Mouse (Mus musculus) midbrain, embryonic 12.5 days (tissue): ENCODE results near the gene Mbip. TPM values are rescaled to one million over a fixed set of nuclear protein-coding genes. Genes with fewer than 3 reads are reported as not detected.

Experiments used
- ATAC-seq: fragments of 200-750 bp; cut with Nextera tagmentation; 2 replicates; pipeline ENCODE4 v1.8.0; 2017; ENCODE audit warnings: low read depth, moderate TSS enrichment, moderate library complexity; ENCODE audit not compliant: low FRiP score
- H3K27ac ChIP-seq: fragments of 300-500 bp; sonication (generic); replicated peaks from 2 replicates; pipeline ENCODE4 v1.5.1; 2016; ENCODE audit warnings: mild to moderate bottlenecking
- H3K27me3 ChIP-seq: fragments of 300-500 bp; sonication (generic); 2 replicates; pipeline ENCODE4 v1.6.1; 2016; ENCODE audit warnings: mild to moderate bottlenecking
- H3K36me3 ChIP-seq: fragments of 300-500 bp; sonication (generic); 2 replicates; pipeline ENCODE4 v1.6.1; 2016
- H3K4me1 ChIP-seq: fragments of 300-500 bp; sonication (generic); 2 replicates; pipeline ENCODE4 v1.6.1; 2016
- H3K4me2 ChIP-seq: fragments of 300-500 bp; sonication (generic); replicated peaks from 2 replicates; pipeline ENCODE4 v1.6.1; 2016; ENCODE audit warnings: mild to moderate bottlenecking, moderate library complexity
- H3K4me3 ChIP-seq: fragments of 300-500 bp; sonication (generic); 2 replicates; pipeline ENCODE4 v1.5.1; 2016; ENCODE audit warnings: mild to moderate bottlenecking
- H3K9ac ChIP-seq: fragments of 300-500 bp; sonication (generic); replicated peaks from 2 replicates; pipeline ENCODE4 v1.6.1; 2016; ENCODE audit warnings: mild to moderate bottlenecking, moderate library complexity
- H3K9me3 ChIP-seq: fragments of 300-500 bp; sonication (generic); 2 replicates; pipeline ENCODE4 v1.6.1; 2016; ENCODE audit warnings: mild to moderate bottlenecking
- WGBS: fragments of 180-500 bp; shearing (Covaris S2); methylation state at CpG from one replicate; pipeline ENCODE4 v1.1.7; 2016; 5-methylcytosine and 5-hydroxymethylcytosine counted together
- polyA plus RNA-seq: library from polyadenylated mRNA; unstranded; fragments of >200 nt; fragmentation: Nextera tagmentation; extraction: Ambion mirVana; gene quantifications from 2 replicates; pipeline ENCODE4 v1.2.1, GENCODE M21; 2016

The Mbip gene
- polyA plus RNA-seq, 1 experiment from 2014 or later, result 49.3 TPM

DNA sequence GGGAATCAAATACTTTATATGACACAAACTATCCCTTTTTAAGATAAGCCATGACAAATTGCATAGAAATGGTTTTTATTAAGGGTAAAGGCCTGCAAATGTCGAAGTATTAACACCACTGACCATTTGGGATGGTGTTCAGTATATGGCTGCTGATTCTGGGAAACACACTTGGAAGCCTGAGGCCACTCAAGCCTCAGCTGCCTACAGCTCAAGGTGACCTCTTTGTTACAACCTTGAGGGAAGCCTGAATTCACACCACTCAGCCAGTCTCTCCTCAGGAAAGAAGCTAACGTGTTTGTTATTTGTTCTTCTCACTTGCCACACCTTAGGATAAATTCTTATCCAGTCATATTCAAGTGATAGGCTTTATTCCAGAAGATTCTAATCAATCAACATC is 61.5 kb downstream of the Mbip start:
- H3K4me3 ChIP-seq, result no peak overlapping the region
- no peaks in the 10 kb centered on the region for H3K36me3 ChIP-seq
- H3K9ac ChIP-seq, result no peak overlapping the region
- H3K9me3 ChIP-seq, result no peaks in the 10 kb centered on the region
- H3K27ac ChIP-seq, result no peak overlapping the region
- no peaks in the 10 kb centered on the region for H3K4me1 ChIP-seq
- no peaks in the 10 kb centered on the region for H3K27me3 ChIP-seq
- no peak overlapping the region for H3K4me2 ChIP-seq
- ATAC-seq, result no peak
- WGBS, result 73% methylated on average over 2 of the region's 2 CpGs

DNA sequence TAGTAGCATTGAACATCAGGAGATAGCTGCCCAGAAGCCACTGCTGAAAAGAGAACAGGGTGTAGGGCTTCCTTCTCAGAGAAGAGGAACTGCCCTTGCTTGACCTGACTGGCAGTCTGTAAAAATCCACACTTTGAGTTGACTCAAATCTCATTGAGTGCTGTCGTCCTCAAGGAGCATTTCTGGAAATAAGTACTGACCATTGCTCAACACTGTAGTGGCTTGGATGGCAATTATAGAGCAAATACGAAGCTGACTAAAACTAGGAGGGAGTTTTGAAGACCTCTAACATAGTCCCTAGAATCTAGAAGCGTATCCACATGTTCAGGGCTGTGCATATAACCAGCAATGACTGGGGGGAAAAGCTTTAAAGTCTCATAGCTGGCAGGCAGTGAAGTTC is 64.0 kb downstream of the Mbip start:
- WGBS, result 81% methylated on average over 3 of the region's 3 CpGs
- no peaks in the 10 kb centered on the region for H3K9me3 ChIP-seq
- H3K4me2 ChIP-seq, result no peak overlapping the region
- H3K4me3 ChIP-seq, result no peak overlapping the region
- H3K4me1 ChIP-seq, result no peaks in the 10 kb centered on the region
- no peak for ATAC-seq
- H3K9ac ChIP-seq, result no peak overlapping the region
- H3K27ac ChIP-seq, result no peak overlapping the region
- H3K27me3 ChIP-seq, result no peaks in the 10 kb centered on the region
- no peaks in the 10 kb centered on the region for H3K36me3 ChIP-seq

Other genes starting within 250 kb of the Mbip start
- 5.2 and 9.3 TPM in 2 replicates for gene Nkx2-1, start 191.0 kb upstream of the Mbip start, polyA plus RNA-seq